Mouse (Mus musculus) hindbrain, embryonic 11.5 days (tissue): ENCODE results near the gene Sacm1l. TPM values are rescaled to one million over a fixed set of nuclear protein-coding genes. Genes with fewer than 3 reads are reported as not detected.

Source experiments
- ATAC-seq: fragments of 200-750 bp; cut with Nextera tagmentation; 2 replicates; pipeline ENCODE4 v1.8.0; 2017; ENCODE audit warnings: mild to moderate bottlenecking, moderate TSS enrichment, moderate library complexity; ENCODE audit not compliant: low FRiP score
- DNase-seq: peaks from one replicate; pipeline ENCODE4 v3.0.0-alpha.2; 2015; ENCODE audit warnings: low spot score
- H3K27ac ChIP-seq: fragments of 300-500 bp; sonication (generic); 2 replicates; pipeline ENCODE4 v1.5.1; 2014; ENCODE audit warnings: mild to moderate bottlenecking, low read depth, low read length
- H3K27me3 ChIP-seq: fragments of 300-500 bp; sonication (generic); 2 replicates; pipeline ENCODE4 v1.6.1; 2014; ENCODE audit warnings: mild to moderate bottlenecking, low read length, moderate library complexity, mixed read lengths; ENCODE audit not compliant: control insufficient read depth, insufficient read depth
- H3K36me3 ChIP-seq: fragments of 300-500 bp; sonication (generic); 2 replicates; pipeline ENCODE4 v1.6.1; 2014; ENCODE audit warnings: mild to moderate bottlenecking, low read length, moderate library complexity, mixed read lengths; ENCODE audit not compliant: control insufficient read depth, insufficient read depth
- H3K4me1 ChIP-seq: fragments of 300-500 bp; sonication (generic); replicated peaks from 2 replicates; pipeline ENCODE4 v1.6.1; 2014; ENCODE audit warnings: low read length, mixed read lengths; ENCODE audit not compliant: control insufficient read depth, insufficient read depth
- H3K4me2 ChIP-seq: fragments of 300-500 bp; sonication (generic); replicated peaks from 2 replicates; pipeline ENCODE4 v1.6.1; 2014; ENCODE audit warnings: mild to moderate bottlenecking, low read depth, low read length
- H3K4me3 ChIP-seq: fragments of 300-500 bp; sonication (generic); 2 replicates; pipeline ENCODE4 v1.5.1; 2014; ENCODE audit warnings: low read depth, low read length
- H3K9ac ChIP-seq: fragments of 300-500 bp; sonication (generic); 2 replicates; pipeline ENCODE4 v1.6.1; 2014; ENCODE audit warnings: low read depth, low read length
- H3K9me3 ChIP-seq: fragments of 300-500 bp; sonication (generic); 2 replicates; pipeline ENCODE4 v1.6.1; 2016; ENCODE audit warnings: low read length; ENCODE audit not compliant: control insufficient read depth
- WGBS: fragments of 180-500 bp; shearing (Covaris S2); extraction: QIAGEN DNeasy Blood & Tissue Kit; methylation state at CpG from one replicate; pipeline ENCODE4 v1.1.7; 2014; 5-methylcytosine and 5-hydroxymethylcytosine counted together
- polyA plus RNA-seq: library from polyadenylated mRNA; unstranded; fragments of >200 nt; fragmentation: Nextera tagmentation; extraction: Ambion mirVana; gene quantifications from 2 replicates; pipeline ENCODE4 v1.2.1, GENCODE M21; 2014

Sacm1l gene
- polyA plus RNA-seq, 1 experiment from 2014 or later, result 50.6 TPM

- no peak within 1 kb of the TSS for H3K4me3 ChIP-seq
- no peak within 1 kb of the TSS for H3K4me2 ChIP-seq
- no peak within 1 kb of the TSS for H3K27ac ChIP-seq
- no peaks in the 10 kb centered on the region for H3K4me1 ChIP-seq
- ATAC-seq (no peak), DNase-seq (no peak)
- H3K9ac ChIP-seq, result no peak within 1 kb of the TSS
- no peaks in the 10 kb centered on the region for H3K36me3 ChIP-seq
- no peaks in the 10 kb centered on the region for H3K27me3 ChIP-seq
- WGBS, result 83% methylated on average over 6 of the region's 6 CpGs
- no peaks in the 10 kb centered on the region for H3K9me3 ChIP-seq
Observed at GRCm38 (mm10) chr9:123632281-123632680, 102.7 kb downstream of the Sacm1l start, which contains the start of gene Slc6a20b. Gene Slc6a20b, minus strand, starts transcription at chr9:123632565.

GRCm38 (mm10) chr9:123632993-123633392 lies 103.4 kb downstream of the Sacm1l start:
- no peak for ATAC-seq
- 83% methylated on average over 3 of the region's 3 CpGs for WGBS
- no peak overlapping the region for H3K4me2 ChIP-seq

GRCm38 (mm10) chr9:123636771-123637170 lies 107.2 kb downstream of the Sacm1l start:
- DNase-seq (no peak), ATAC-seq (no peak)
- Histone ChIP-seq H3K9ac (no peak overlapping the region), H3K4me1 (no peaks in the 10 kb centered on the region), H3K27ac (no peak overlapping the region), H3K36me3 (no peaks in the 10 kb centered on the region), H3K4me3 (no peak overlapping the region), H3K9me3 (no peaks in the 10 kb centered on the region), H3K4me2 (no peak overlapping the region), H3K27me3 (no peaks in the 10 kb centered on the region)
- WGBS, result 69% methylated on average over 5 of the region's 5 CpGs

More at GRCm38 (mm10) chr9:123632993-123633392, 103.4 kb downstream of the Sacm1l start:
- H3K27ac ChIP-seq, result no peak overlapping the region
- no peaks in the 10 kb centered on the region for H3K27me3 ChIP-seq
- no peak overlapping the region for H3K4me3 ChIP-seq
- H3K9me3 ChIP-seq, result no peaks in the 10 kb centered on the region
- DNase-seq, result no peak
- no peaks in the 10 kb centered on the region for H3K36me3 ChIP-seq
- no peaks in the 10 kb centered on the region for H3K4me1 ChIP-seq
- no peak overlapping the region for H3K9ac ChIP-seq

GRCm38 (mm10) chr9:123638231-123638630 lies 108.7 kb downstream of the Sacm1l start:
- H3K27me3 ChIP-seq, result no peaks in the 10 kb centered on the region
- H3K4me3 ChIP-seq, result no peak overlapping the region
- no peaks in the 10 kb centered on the region for H3K4me1 ChIP-seq
- H3K9me3 ChIP-seq, result no peaks in the 10 kb centered on the region
- H3K36me3 ChIP-seq, result no peaks in the 10 kb centered on the region
- ATAC-seq (no peak), DNase-seq (no peak)
- H3K9ac ChIP-seq, result no peak overlapping the region
- no peak overlapping the region for H3K4me2 ChIP-seq
- H3K27ac ChIP-seq, result no peak overlapping the region

- Histone ChIP-seq H3K4me1 (no peaks in the 10 kb centered on the region), H3K27ac (no peak overlapping the region), H3K4me2 (no peak overlapping the region), H3K9me3 (no peaks in the 10 kb centered on the region), H3K9ac (no peak overlapping the region), H3K36me3 (no peaks in the 10 kb centered on the region), H3K4me3 (no peak overlapping the region), H3K27me3 (no peaks in the 10 kb centered on the region)
- WGBS, result 96% methylated on average over 1 of the region's 1 CpGs
- no peak for ATAC-seq
- peak; percentile 36 for DNase-seq
Observed at GRCm38 (mm10) chr9:123638668-123639089, 109.1 kb downstream of the Sacm1l start.

GRCm38 (mm10) chr9:123640106-123640505 lies 110.5 kb downstream of the Sacm1l start:
- WGBS, result 82% methylated on average over 1 of the region's 1 CpGs
- ATAC-seq, result no peak
- no peaks in the 10 kb centered on the region for H3K27me3 ChIP-seq
- H3K4me3 ChIP-seq, result no peak overlapping the region
- H3K27ac ChIP-seq, result no peak overlapping the region
- no peak overlapping the region for H3K9ac ChIP-seq
- no peaks in the 10 kb centered on the region for H3K36me3 ChIP-seq
- no peaks in the 10 kb centered on the region for H3K9me3 ChIP-seq
- H3K4me1 ChIP-seq, result no peaks in the 10 kb centered on the region
- no peak for DNase-seq
- no peak overlapping the region for H3K4me2 ChIP-seq

Other genes with a start within 250 kb of the Sacm1l start
- gene Lars2, start 162.8 kb upstream of the Sacm1l start, polyA plus RNA-seq, result 849 and 1,244 TPM in 2 replicates
- 37.5 and 40.0 TPM in 2 replicates for gene Limd1, start 51.1 kb upstream of the Sacm1l start, polyA plus RNA-seq
- gene Slc6a20b, start 102.8 kb downstream of the Sacm1l start, polyA plus RNA-seq, result 0.08 and 0.22 TPM in 2 replicates
- gene Ccr9, start 148.7 kb downstream of the Sacm1l start, polyA plus RNA-seq, result 0.06 and 0.09 TPM in 2 replicates
- 0.95 and 1.5 TPM in 2 replicates for gene Slc6a20a, start 149.1 kb downstream of the Sacm1l start, polyA plus RNA-seq
- 55.0 and 58.6 TPM in 2 replicates for gene Lztfl1, start 187.9 kb downstream of the Sacm1l start, polyA plus RNA-seq